Mouse (Mus musculus) left cerebral cortex, postnatal 36 days (tissue): ENCODE data around the gene Ppm1l. TPM values are rescaled to one million over a fixed set of nuclear protein-coding genes. Genes with fewer than 3 reads are reported as not detected.

ENCODE experiments used
- DNase-seq, 2 experiments: peaks; one replicate each; pipeline ENCODE4 v3.0.0; 2021 to 2022; ENCODE audit warnings: low spot score in 2 of 2, mixed read lengths in 1 of 2
- intact Hi-C: fragments of 180-260 bp; cut with DNase I; formaldehyde crosslinking; loops from one replicate; pipeline ENCODE4 v1.15.1; 2025
- total RNA-seq, 2 experiments: library from RNA; stranded (reverse); gene quantifications; 2 replicates each; pipeline ENCODE4 v1.2.3; 2021

The Ppm1l gene
- total RNA-seq, 2 experiments from 2014 or later, result 87.0 to 88.8 TPM

GRCm38 (mm10) chr3:69323982-69324381 lies 7.3 kb downstream of the Ppm1l start:
- intact Hi-C loops, result no loop called here

GRCm38 (mm10) chr3:69329910-69330309 lies 13.2 kb downstream of the Ppm1l start:
- intact Hi-C loops, result no loop called here
- no peak for DNase-seq

More at GRCm38 (mm10) chr3:69323982-69324381, 7.3 kb downstream of the Ppm1l start:
- no peak for DNase-seq

GRCm38 (mm10) chr3:69333819-69334218 lies 17.2 kb downstream of the Ppm1l start:
- DNase-seq, result no peak
- intact Hi-C loops, result no loop called here

- no peak for DNase-seq
- intact Hi-C loops, result no loop called here
Observed at GRCm38 (mm10) chr3:69340486-69340885, 23.8 kb downstream of the Ppm1l start.

GRCm38 (mm10) chr3:69340971-69341370 lies 24.3 kb downstream of the Ppm1l start:
- intact Hi-C loops, result no loop called here

GRCm38 (mm10) chr3:69341514-69341913 lies 24.9 kb downstream of the Ppm1l start:
- DNase-seq, result no peak
- intact Hi-C loops, result no loop called here

More at GRCm38 (mm10) chr3:69340971-69341370, 24.3 kb downstream of the Ppm1l start:
- no peak for DNase-seq

GRCm38 (mm10) chr3:69342247-69342921 lies 25.7 kb downstream of the Ppm1l start:
- no peak for DNase-seq
- intact Hi-C loops, result no loop called here

GRCm38 (mm10) chr3:69343124-69343523 lies 26.5 kb downstream of the Ppm1l start:
- no peak for DNase-seq
- intact Hi-C loops, result no loop called here

- intact Hi-C loops, result no loop called here
- DNase-seq, result no peak
Observed at GRCm38 (mm10) chr3:69346514-69346913, 29.9 kb downstream of the Ppm1l start.

- no peak for DNase-seq
Observed at GRCm38 (mm10) chr3:69348197-69348920, 31.7 kb downstream of the Ppm1l start.

GRCm38 (mm10) chr3:69348921-69349237 lies 32.2 kb downstream of the Ppm1l start:
- intact Hi-C loops, result no loop called here
- DNase-seq, result no peak

More at GRCm38 (mm10) chr3:69348197-69348920, 31.7 kb downstream of the Ppm1l start:
- intact Hi-C loops, result no loop called here

GRCm38 (mm10) chr3:69349973-69350372 lies 33.3 kb downstream of the Ppm1l start:
- DNase-seq, result no peak
- intact Hi-C loops, result no loop called here

- DNase-seq, result no peak
- intact Hi-C loops, result no loop called here
Observed at GRCm38 (mm10) chr3:69352194-69352593, 35.5 kb downstream of the Ppm1l start.

GRCm38 (mm10) chr3:69354681-69355080 lies 38.0 kb downstream of the Ppm1l start:
- no peak for DNase-seq
- intact Hi-C loops, result no loop called here

- no peak for DNase-seq
- intact Hi-C loops, result no loop called here
Observed at GRCm38 (mm10) chr3:69356078-69356665, 39.5 kb downstream of the Ppm1l start.

- DNase-seq, result no peak
- intact Hi-C loops, result no loop called here
Observed at GRCm38 (mm10) chr3:69356781-69357180, 40.1 kb downstream of the Ppm1l start.

- intact Hi-C loops, result no loop called here
Observed at GRCm38 (mm10) chr3:69357897-69358619, 41.4 kb downstream of the Ppm1l start.

GRCm38 (mm10) chr3:69358620-69358964 lies 41.9 kb downstream of the Ppm1l start:
- DNase-seq, result no peak
- intact Hi-C loops, result no loop called here

More at GRCm38 (mm10) chr3:69357897-69358619, 41.4 kb downstream of the Ppm1l start:
- DNase-seq, result no peak

- intact Hi-C loops, result no loop called here
- DNase-seq, result no peak
Observed at GRCm38 (mm10) chr3:69360263-69360895, 43.7 kb downstream of the Ppm1l start.
